Mouse (Mus musculus) liver, adult 2 months (tissue): ENCODE data around the gene Hic2.

Source experiments
- CTCF ChIP-seq: fragments of 200-500 bp; IDR thresholded peaks from 2 replicates; pipeline ENCODE4 v1.5.1; 2011; ENCODE audit warnings: low read depth, low read length, control low read depth
- POLR2A ChIP-seq: fragments of 200-500 bp; IDR thresholded peaks from 2 replicates; pipeline ENCODE4 v1.6.1; 2011; ENCODE audit warnings: low read length, control low read depth; ENCODE audit not compliant: insufficient read depth; ENCODE audit errors: extremely low read depth

DNA sequence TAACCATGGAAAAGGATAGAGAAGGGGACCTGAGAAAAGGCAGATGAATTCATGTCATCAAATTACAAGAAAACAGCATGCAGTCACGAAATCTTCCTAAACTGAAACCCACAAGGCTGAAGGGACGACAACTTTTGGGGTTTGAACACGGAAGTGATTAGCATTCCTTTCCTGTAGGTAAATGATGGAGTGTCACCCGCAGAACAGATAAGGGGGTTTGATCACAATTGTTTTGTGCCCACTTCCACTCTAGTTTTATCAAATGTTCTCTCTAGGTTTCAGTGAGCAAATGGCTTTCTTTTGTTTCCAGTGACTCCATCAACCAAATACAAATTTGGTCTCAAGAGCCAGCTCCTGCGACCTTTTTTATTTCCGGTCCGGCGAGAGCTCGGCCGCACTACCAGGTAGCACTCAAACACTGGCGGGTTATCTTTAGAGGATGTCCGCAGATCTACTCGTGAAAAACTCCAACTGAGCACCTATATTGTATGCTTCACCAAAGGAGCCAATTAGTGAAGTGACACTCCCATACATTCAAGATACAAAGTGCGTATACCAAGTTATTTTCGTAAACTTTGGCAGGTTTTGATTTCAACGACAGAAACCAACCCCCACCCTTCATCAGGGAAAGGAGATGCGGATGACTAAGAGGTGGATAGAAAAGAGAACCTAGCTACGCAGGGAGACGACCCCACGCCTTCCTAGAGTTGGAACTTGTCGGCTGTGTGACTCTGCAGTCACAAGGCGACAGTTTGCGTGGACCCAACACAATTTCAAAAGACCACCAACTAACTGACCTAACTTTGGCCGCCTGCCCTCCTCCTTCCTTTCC, 33.0 kb upstream of the Hic2 start:
- TF ChIP-seq POLR2A (no peak), CTCF (no peak)
